Comparison of ENCODE assay signal across 22 mouse cellular contexts in the genomic region with DNA sequence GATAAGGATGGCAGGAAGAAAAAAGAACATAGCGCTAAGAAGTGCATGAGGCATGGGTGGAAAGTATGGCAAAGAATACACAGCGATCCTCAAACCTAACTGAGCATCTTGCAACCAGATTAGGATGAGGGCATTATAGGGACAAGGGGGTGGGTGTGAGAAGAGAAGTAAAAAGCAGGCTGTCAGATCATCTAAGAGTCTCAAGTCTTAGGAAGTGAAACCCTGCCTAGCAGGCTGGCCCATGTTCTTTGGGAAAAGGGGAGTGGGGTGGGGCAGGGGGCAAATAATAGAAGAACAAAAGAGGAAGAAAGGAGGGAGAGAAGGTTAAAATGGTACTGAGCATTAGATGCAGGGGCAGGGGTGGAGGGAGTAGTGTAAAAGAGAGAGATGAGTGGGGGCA.
DNase-seq lines count a peak whose midpoint lies in the region; ATAC-seq and TF ChIP-seq lines count a peak whose summit lies in the region.
"Had no signal": no experiment of that assay in that cellular context is flagged by ENCODE, and none has a peak within 500 bp of the region (broad histone marks: within the 10 kb centered on the region; RNA-seq: fewer than 3 reads in every experiment).

No protein-coding gene starts in this region.

- H3K4me1 ChIP-seq in hindbrain, postnatal 0 days (ENCODE audit: insufficient read depth, low read length): no peaks in the 10 kb centered on the region
- no peaks in the 10 kb centered on the region for H3K4me1 ChIP-seq in hindbrain, embryonic 11.5 days (replicated peaks; ENCODE audit: control insufficient read depth, insufficient read depth, low read length)

- H3K36me3 ChIP-seq in hindbrain, postnatal 0 days (ENCODE audit: insufficient read depth, low read length): no peaks in the 10 kb centered on the region
- H3K36me3 ChIP-seq in hindbrain, embryonic 11.5 days (ENCODE audit: control insufficient read depth, insufficient read depth, low read length): no peaks in the 10 kb centered on the region
- H3K36me3 ChIP-seq: G1E had no signal

- no peak overlapping the region for H3K27ac ChIP-seq in hindbrain, postnatal 0 days
- no peak overlapping the region for H3K27ac ChIP-seq in hindbrain, embryonic 11.5 days (ENCODE audit: low read depth, low read length)

- no peak overlapping the region for H3K9ac ChIP-seq in hindbrain, postnatal 0 days (replicated peaks; ENCODE audit: low read length)
- H3K9ac ChIP-seq in hindbrain, embryonic 11.5 days (ENCODE audit: low read depth, low read length): no peak overlapping the region

- ATAC-seq in common myeloid progenitor, adult 5-6 weeks (replicated peaks; ENCODE audit: low read depth, poor library complexity, severe bottlenecking): 0 out of 2 replicates have a peak, but pooled peaks have one; percentile 13
- ATAC-seq in granulocyte monocyte progenitor cell, adult 5-6 weeks (replicated peaks; ENCODE audit: poor library complexity, severe bottlenecking): peak; percentile 57
- ATAC-seq in megakaryocyte, adult 5-6 weeks (ENCODE audit: poor library complexity, severe bottlenecking): peak; percentile 68
- peak; percentile 52 for ATAC-seq in megakaryocyte progenitor cell, adult 5-6 weeks (replicated peaks; ENCODE audit: poor library complexity)
- ATAC-seq in hindbrain, postnatal 0 days: no peak
- ATAC-seq in hindbrain, embryonic 11.5 days (ENCODE audit: low FRiP score): no peak
- ATAC-seq: activated CD4-positive, CD25-positive, alpha-beta regulatory T cell, adult 4 months; CD4-positive, CD25-positive, alpha-beta regulatory T cell, adult 4 months; Patski had no signal

- H3K27me3 ChIP-seq in hindbrain, postnatal 0 days (ENCODE audit: insufficient read depth, low read length): no peaks in the 10 kb centered on the region
- H3K27me3 ChIP-seq in hindbrain, embryonic 11.5 days (ENCODE audit: control insufficient read depth, insufficient read depth, low read length): no peaks in the 10 kb centered on the region
- H3K27me3 ChIP-seq: CH12.LX had no signal

- H3K9me3 ChIP-seq in hindbrain, postnatal 0 days (ENCODE audit: low read length): no peaks in the 10 kb centered on the region
- H3K9me3 ChIP-seq in hindbrain, embryonic 11.5 days (ENCODE audit: control insufficient read depth, low read length): no peaks in the 10 kb centered on the region
- H3K9me3 ChIP-seq: G1E had no signal

- no peak overlapping the region for H3K4me2 ChIP-seq in hindbrain, postnatal 0 days (ENCODE audit: low read depth, low read length)
- H3K4me2 ChIP-seq in hindbrain, embryonic 11.5 days (replicated peaks; ENCODE audit: low read depth, low read length): no peak overlapping the region

- no peak overlapping the region for H3K4me3 ChIP-seq in hindbrain, postnatal 0 days (ENCODE audit: low read length)
- H3K4me3 ChIP-seq in hindbrain, embryonic 11.5 days (ENCODE audit: low read depth, low read length): no peak overlapping the region

- no peak for TF ChIP-seq CTCF in hindbrain, postnatal 0 days (IDR thresholded peaks at IDR 0.05; ENCODE audit: low read depth)

- DNase-seq in retina, postnatal 1 day: no peak
- DNase-seq in kidney, postnatal 4 days: no peak
- DNase-seq in hindbrain, postnatal 0 days (ENCODE audit: low spot score): no peak
- no peak for DNase-seq in hindbrain, embryonic 11.5 days (ENCODE audit: low spot score)
- DNase-seq: adrenal gland, adult 2 months; adrenal gland, adult 8-10 months; adrenal gland, postnatal 10 days; adrenal gland, postnatal 14 days; adrenal gland, postnatal 25 days; adrenal gland, postnatal 36 days; B cell, adult 2 months; cerebellum, adult 11 months; cerebellum, adult 11-12 months had no signal

- 98% methylated on average over 2 of the region's 2 CpGs for WGBS in hindbrain, postnatal 0 days
- 96% methylated on average over 2 of the region's 2 CpGs for WGBS in hindbrain, embryonic 11.5 days

Comparison
In these comparisons a context has a peak if more than half of its experiments do, and no peak if none do; other contexts are left out.
1. ATAC-seq: peak in common myeloid progenitor, adult 5-6 weeks (single experiment), granulocyte monocyte progenitor cell, adult 5-6 weeks (single experiment), megakaryocyte, adult 5-6 weeks (single experiment) and megakaryocyte progenitor cell, adult 5-6 weeks (single experiment); none in hindbrain, postnatal 0 days (single experiment) and hindbrain, embryonic 11.5 days (single experiment).